Mouse (Mus musculus) liver, postnatal 0 days (tissue): ENCODE results near the gene Cblc.

Experiments used
- CTCF ChIP-seq: sonication (generic); IDR thresholded peaks from 2 replicates; pipeline ENCODE4 v1.5.1; 2016; ENCODE audit warnings: antibody characterized with exemption, low read depth
- EP300 ChIP-seq: IDR thresholded peaks from 2 replicates; pipeline ENCODE4 v1.6.1; 2016; ENCODE audit warnings: antibody characterized with exemption, low read depth, mild to moderate bottlenecking

DNA sequence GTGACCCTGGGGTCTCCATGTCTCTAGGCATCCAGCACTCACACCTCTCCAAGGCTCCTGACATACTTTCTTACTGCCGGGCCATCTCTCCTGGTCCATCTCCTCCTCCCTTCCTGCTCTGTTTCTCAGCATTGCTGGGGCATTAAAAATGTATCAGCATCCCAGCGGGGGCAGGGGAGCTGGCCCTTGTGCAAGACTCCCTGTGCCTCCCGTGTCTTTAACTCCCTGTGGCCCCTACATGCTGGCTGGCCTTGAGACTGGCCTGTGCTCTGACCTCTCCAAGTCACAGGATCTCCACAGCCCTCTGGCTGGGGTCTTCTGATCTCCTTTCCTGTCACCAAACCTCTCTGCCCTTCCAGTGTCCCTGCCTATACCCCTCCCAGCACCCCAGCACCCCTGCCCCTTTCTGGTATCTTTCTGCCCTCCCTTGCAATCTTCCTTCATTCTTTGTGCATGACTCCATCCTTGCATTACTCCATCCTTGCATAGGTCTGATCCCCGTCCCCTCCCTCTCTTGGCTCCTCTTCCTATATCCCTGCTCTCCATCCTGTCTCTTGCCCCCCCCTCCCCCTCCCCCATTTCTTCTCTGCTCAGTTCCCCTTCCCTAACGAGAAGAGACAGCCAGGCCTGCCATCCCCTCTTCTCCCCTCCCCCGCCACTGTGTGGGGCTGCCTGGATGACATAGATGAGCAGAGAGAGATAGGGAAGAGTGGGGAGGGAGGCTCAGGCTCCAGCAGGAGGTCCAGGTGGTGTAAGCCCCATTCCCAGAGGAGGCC is 50.0 kb downstream of the Cblc start:
- TF ChIP-seq CTCF: no peak
- TF ChIP-seq EP300: no peak
